Mouse (Mus musculus) thymus, adult 18-20 months (tissue): ENCODE data around the gene Maml3.

ENCODE experiments used
- DNase-seq, 2 experiments: peaks; one replicate each; pipeline ENCODE4 v3.0.0; 2022; ENCODE audit warnings: mixed read lengths in 2 of 2

Maml3 gene

GRCm38 (mm10) chr3:52088458-52089341 is 16.2 kb downstream of the Maml3 start:
- DNase-seq = peak; percentile 78 to 80

- no peak for DNase-seq
These were observed 17.1 kb downstream of the Maml3 start for GRCm38 (mm10) chr3:52087636-52088280.

GRCm38 (mm10) chr3:52078763-52079162 is 26.1 kb downstream of the Maml3 start:
- no peak for DNase-seq

- DNase-seq = no peak
These were observed 30.9 kb downstream of the Maml3 start for GRCm38 (mm10) chr3:52073959-52074358.

- no peak for DNase-seq
These were observed 32.9 kb downstream of the Maml3 start for GRCm38 (mm10) chr3:52071996-52072395.

- no peak for DNase-seq
These were observed 34.8 kb downstream of the Maml3 start for GRCm38 (mm10) chr3:52070163-52070478.

GRCm38 (mm10) chr3:52069304-52070162 is 35.3 kb downstream of the Maml3 start:
- DNase-seq = peak; percentile 54 to 64

GRCm38 (mm10) chr3:52068885-52069284 is 36.0 kb downstream of the Maml3 start:
- no peak for DNase-seq

GRCm38 (mm10) chr3:52067181-52067580 is 37.7 kb downstream of the Maml3 start:
- no peak for DNase-seq

GRCm38 (mm10) chr3:52066142-52066541 is 38.7 kb downstream of the Maml3 start:
- DNase-seq = no peak

GRCm38 (mm10) chr3:52063261-52063655 is 41.6 kb downstream of the Maml3 start:
- DNase-seq = no peak

GRCm38 (mm10) chr3:52062389-52063260 is 42.3 kb downstream of the Maml3 start:
- DNase-seq = no peak

- DNase-seq = no peak
These were observed 43.1 kb downstream of the Maml3 start for GRCm38 (mm10) chr3:52061472-52062388.

- no peak for DNase-seq
These were observed 44.0 kb downstream of the Maml3 start for GRCm38 (mm10) chr3:52060886-52061285.

GRCm38 (mm10) chr3:52051801-52052200 is 53.1 kb downstream of the Maml3 start:
- no peak for DNase-seq

GRCm38 (mm10) chr3:52048082-52048481 is 56.8 kb downstream of the Maml3 start:
- no peak for DNase-seq

- DNase-seq = no peak
These were observed 57.3 kb downstream of the Maml3 start for GRCm38 (mm10) chr3:52047537-52047936.

GRCm38 (mm10) chr3:52046895-52047372 is 57.9 kb downstream of the Maml3 start:
- DNase-seq = peak; percentile 72 to 81

- DNase-seq = peak; percentile 37 to 51
These were observed 58.7 kb downstream of the Maml3 start for GRCm38 (mm10) chr3:52046027-52046700.

- DNase-seq = no peak
These were observed 59.6 kb downstream of the Maml3 start for GRCm38 (mm10) chr3:52045221-52045641.
